Mouse (Mus musculus): ENCODE measurements around the gene Dusp14. TPM values are rescaled to one million over a fixed set of nuclear protein-coding genes. Genes with fewer than 3 reads are reported as not detected.
A peak's percentile ranks its signal among the peaks of the same experiment; 100 is the strongest.

Gene Dusp14
- polyA plus RNA-seq, 1 experiment: 10.3 TPM

DNA sequence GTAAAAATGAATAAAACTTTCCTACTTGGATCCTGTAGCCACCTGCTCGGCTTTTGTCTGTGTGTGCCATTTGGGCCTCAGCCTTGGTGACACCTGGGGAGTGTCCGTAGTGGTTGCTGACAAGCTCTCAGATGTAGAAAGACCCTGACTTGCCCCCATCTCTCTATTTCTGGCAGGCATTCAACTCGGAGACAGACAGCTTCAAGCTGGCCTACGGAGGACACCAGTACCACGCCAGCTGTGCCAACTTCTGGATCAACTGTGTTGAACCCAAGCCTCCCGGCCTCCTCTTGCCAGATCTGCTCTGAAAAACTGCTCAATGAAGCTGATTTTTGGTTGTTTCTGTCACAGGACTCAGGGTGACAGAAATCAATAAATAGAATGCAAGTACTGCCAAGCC is 28.4 kb downstream of the Dusp14 start:
- TF ChIP-seq POLR2A (IDR thresholded peaks at IDR 0.05; ENCODE audit: low read depth, low read length) (no peak), CTCF (IDR thresholded peaks at IDR 0.05; ENCODE audit: extremely low read depth, insufficient read length, insufficient replicate concordance, low read depth, low read length) (no peak)
- WGBS: 94% methylated on average over 6 of the region's 6 CpGs
- peaks cover 29% of the 10 kb centered on the region for H3K36me3 ChIP-seq (ENCODE audit: control insufficient read depth, insufficient read depth, low read length)

DNA sequence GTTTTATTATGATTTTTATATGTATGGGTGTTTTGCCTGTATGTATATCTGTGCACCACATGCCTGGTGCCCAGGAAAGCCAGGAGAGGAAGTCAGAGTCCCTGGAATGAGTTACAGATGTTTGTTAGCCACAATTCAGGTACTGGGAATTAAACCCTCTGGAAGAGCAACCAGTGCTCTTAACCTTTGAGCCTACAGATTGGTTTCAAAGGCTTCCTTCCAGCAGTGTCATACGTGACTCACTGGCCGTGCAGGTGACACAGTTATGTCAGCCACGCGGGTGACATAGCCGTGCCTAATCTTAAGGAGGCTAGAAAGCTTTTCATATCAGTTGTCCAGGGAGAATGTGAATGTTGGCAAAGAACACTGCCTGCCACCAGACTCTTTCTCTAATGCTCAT is 35.4 kb downstream of the Dusp14 start:
- H3K27ac ChIP-seq (ENCODE audit: insufficient read depth, low read depth, low read length): peak overlapping the region; percentile 24; the same call in 1 of the 2 replicates
- H3K4me1 ChIP-seq (ENCODE audit: control insufficient read depth, insufficient read depth, insufficient read length, low read length): peaks cover 5% of the 10 kb centered on the region; the same call in 1 of the 2 replicates
- WGBS: 28% methylated on average over 5 of the region's 5 CpGs
- TF ChIP-seq CTCF (IDR thresholded peaks at IDR 0.05; ENCODE audit: extremely low read depth, insufficient read length, insufficient replicate concordance, low read depth, low read length) (no peak), POLR2A (IDR thresholded peaks at IDR 0.05; ENCODE audit: low read depth, low read length) (no peak)
- H3K4me3 ChIP-seq (ENCODE audit: low read depth, low read length): no peak overlapping the region
- peaks cover 21% of the 10 kb centered on the region for H3K36me3 ChIP-seq (ENCODE audit: control insufficient read depth, insufficient read depth, low read length)
- H3K27me3 ChIP-seq (ENCODE audit: control insufficient read depth, insufficient read depth, low read length): no peaks in the 10 kb centered on the region

More for the DNA sequence above, 28.4 kb downstream of the Dusp14 start:
- H3K4me3 ChIP-seq (ENCODE audit: low read depth, low read length): no peak overlapping the region
- H3K27me3 ChIP-seq (ENCODE audit: control insufficient read depth, insufficient read depth, low read length): no peaks in the 10 kb centered on the region
- H3K27ac ChIP-seq (ENCODE audit: insufficient read depth, low read depth, low read length): no peak overlapping the region
- no peaks in the 10 kb centered on the region for H3K4me1 ChIP-seq (ENCODE audit: control insufficient read depth, insufficient read depth, insufficient read length, low read length)

DNA sequence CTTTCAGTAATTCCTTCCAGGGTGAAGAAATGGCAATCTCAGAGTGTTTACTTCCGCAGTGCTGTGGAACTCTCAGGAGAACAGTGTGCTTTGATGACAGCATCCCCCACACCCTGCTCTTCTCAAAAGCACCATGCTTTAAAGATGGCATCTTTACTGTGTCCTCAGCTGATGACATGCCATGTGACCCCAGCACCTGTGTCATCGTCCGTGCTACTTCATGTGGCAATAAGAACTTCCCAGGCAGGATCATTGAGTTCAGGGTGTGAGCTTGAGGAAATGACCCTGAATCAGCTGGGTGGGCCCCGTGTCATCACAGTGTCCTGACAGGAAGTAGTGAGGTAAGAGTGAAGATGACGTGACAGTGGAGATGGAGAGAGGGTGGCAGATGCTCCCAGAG is 36.5 kb downstream of the Dusp14 start:
- no peaks in the 10 kb centered on the region for H3K27me3 ChIP-seq (ENCODE audit: control insufficient read depth, insufficient read depth, low read length)
- peaks cover 7% of the 10 kb centered on the region; the same call in 1 of the 2 replicates for H3K4me1 ChIP-seq (ENCODE audit: control insufficient read depth, insufficient read depth, insufficient read length, low read length)
- peaks cover 27% of the 10 kb centered on the region for H3K36me3 ChIP-seq (ENCODE audit: control insufficient read depth, insufficient read depth, low read length)
- no peak overlapping the region for H3K4me3 ChIP-seq (ENCODE audit: low read depth, low read length)
- no peak overlapping the region for H3K27ac ChIP-seq (ENCODE audit: insufficient read depth, low read depth, low read length)
- 78% methylated on average over 5 of the region's 5 CpGs for WGBS
- TF ChIP-seq CTCF (IDR thresholded peaks at IDR 0.05; ENCODE audit: extremely low read depth, insufficient read length, insufficient replicate concordance, low read depth, low read length) (no peak), POLR2A (IDR thresholded peaks at IDR 0.05; ENCODE audit: low read depth, low read length) (no peak)

DNA sequence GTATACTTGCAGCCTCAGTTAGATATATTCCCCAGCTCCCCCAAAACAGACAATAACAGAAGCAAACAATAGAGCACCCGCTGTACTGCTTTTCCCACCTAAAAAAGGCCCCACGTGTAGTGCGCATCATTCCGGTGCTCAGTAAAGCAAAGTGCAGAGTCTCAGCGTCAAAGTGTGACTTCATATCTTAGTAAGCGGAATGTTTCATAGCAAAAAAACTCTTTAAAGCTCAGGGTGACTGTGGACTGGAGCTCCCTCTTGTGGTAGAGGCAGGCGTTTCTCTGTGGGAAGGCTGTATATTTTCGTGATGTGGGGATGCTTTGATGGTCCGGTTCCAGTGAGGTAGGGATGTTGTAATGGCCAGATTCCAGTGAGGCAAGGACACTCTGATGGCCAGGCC is 37.1 kb downstream of the Dusp14 start:
- no peak overlapping the region for H3K27ac ChIP-seq (ENCODE audit: insufficient read depth, low read depth, low read length)
- WGBS: 42% methylated on average over 9 of the region's 9 CpGs

DNA sequence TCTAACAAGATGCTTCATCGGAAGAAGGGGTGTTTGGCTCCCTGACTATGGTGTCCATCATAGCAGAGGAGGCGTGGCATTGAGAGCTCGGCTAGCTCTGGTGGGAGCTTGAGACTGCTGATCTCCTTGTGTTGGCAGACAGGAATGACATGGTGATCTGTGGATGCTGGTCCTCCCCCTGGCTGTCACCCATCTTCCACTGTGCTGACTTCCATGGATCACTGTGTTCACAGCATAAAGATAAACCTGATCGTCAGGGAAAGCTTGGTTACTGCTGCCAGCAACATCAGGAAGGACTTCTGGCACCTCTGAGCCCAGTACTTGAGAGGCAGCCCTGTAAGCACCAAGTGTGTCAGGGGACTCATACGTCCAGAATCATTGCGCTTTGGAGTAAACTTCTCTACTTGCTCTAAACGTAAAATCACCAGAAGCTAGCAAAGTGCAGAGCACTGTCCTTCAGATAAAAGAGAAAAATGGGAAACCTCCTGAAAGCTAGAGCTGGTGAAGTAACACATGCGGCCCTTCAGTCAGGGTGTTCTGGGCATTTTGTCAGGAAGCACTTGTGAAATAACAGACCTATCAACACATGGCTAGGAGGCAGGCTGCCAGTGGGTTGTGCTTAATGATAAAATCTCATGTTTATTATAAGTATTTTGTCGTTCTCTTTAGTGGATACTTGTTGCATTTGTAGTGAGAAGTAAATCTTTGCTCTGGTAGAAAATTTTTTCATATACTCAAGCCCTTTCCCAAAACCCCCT is 40.6 kb downstream of the Dusp14 start:
- H3K36me3 ChIP-seq (ENCODE audit: control insufficient read depth, insufficient read depth, low read length): peaks cover 53% of the 10 kb centered on the region
- no peak for TF ChIP-seq POLR2A (IDR thresholded peaks at IDR 0.05; ENCODE audit: low read depth, low read length)
- no peak for TF ChIP-seq CTCF (IDR thresholded peaks at IDR 0.05; ENCODE audit: extremely low read depth, insufficient read length, insufficient replicate concordance, low read depth, low read length)
- peak overlapping the region; percentile 43 for H3K27ac ChIP-seq (ENCODE audit: insufficient read depth, low read depth, low read length)
- no peak overlapping the region for H3K4me3 ChIP-seq (ENCODE audit: low read depth, low read length)
- no peaks in the 10 kb centered on the region for H3K27me3 ChIP-seq (ENCODE audit: control insufficient read depth, insufficient read depth, low read length)
- 69% methylated on average over 9 of the region's 9 CpGs for WGBS
- H3K4me1 ChIP-seq (ENCODE audit: control insufficient read depth, insufficient read depth, insufficient read length, low read length): peaks cover 6% of the 10 kb centered on the region; the same call in 1 of the 2 replicates

More for the DNA sequence above, 37.1 kb downstream of the Dusp14 start:
- H3K4me3 ChIP-seq (ENCODE audit: low read depth, low read length): no peak overlapping the region
- peaks cover 32% of the 10 kb centered on the region for H3K36me3 ChIP-seq (ENCODE audit: control insufficient read depth, insufficient read depth, low read length)
- no peaks in the 10 kb centered on the region for H3K27me3 ChIP-seq (ENCODE audit: control insufficient read depth, insufficient read depth, low read length)
- H3K4me1 ChIP-seq (ENCODE audit: control insufficient read depth, insufficient read depth, insufficient read length, low read length): peaks cover 7% of the 10 kb centered on the region; the same call in 1 of the 2 replicates
- TF ChIP-seq CTCF (IDR thresholded peaks at IDR 0.05; ENCODE audit: extremely low read depth, insufficient read length, insufficient replicate concordance, low read depth, low read length) (peak; percentile 85; the same call in 1 of the 2 replicates), POLR2A (IDR thresholded peaks at IDR 0.05; ENCODE audit: low read depth, low read length) (no peak)

DNA sequence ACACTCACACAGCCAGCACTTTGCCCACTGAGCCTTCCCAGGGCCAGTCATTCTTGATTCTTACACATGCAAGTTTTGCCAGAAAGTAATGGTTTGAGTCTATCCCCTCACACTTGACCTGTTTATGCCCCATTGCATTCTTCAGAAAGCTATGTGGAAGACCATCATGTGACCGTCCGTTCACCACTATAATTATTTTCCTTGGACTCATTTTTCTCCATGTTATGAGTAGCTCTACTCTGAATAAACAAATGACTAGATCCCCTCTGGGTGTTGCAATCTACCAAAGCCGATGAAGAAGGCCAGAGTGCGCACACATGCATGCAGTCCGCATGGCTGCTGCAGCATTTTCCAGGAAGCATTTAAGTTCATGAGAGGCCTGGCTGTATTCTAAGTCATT is 41.8 kb downstream of the Dusp14 start:
- no peaks in the 10 kb centered on the region for H3K27me3 ChIP-seq (ENCODE audit: control insufficient read depth, insufficient read depth, low read length)
- H3K4me3 ChIP-seq (ENCODE audit: low read depth, low read length): no peak overlapping the region
- peaks cover 51% of the 10 kb centered on the region for H3K36me3 ChIP-seq (ENCODE audit: control insufficient read depth, insufficient read depth, low read length)
- peaks cover 5% of the 10 kb centered on the region; the same call in 1 of the 2 replicates for H3K4me1 ChIP-seq (ENCODE audit: control insufficient read depth, insufficient read depth, insufficient read length, low read length)
- no peak overlapping the region for H3K27ac ChIP-seq (ENCODE audit: insufficient read depth, low read depth, low read length)
- TF ChIP-seq CTCF (IDR thresholded peaks at IDR 0.05; ENCODE audit: extremely low read depth, insufficient read length, insufficient replicate concordance, low read depth, low read length) (no peak), POLR2A (IDR thresholded peaks at IDR 0.05; ENCODE audit: low read depth, low read length) (no peak)
- WGBS: 82% methylated on average over 5 of the region's 5 CpGs

DNA sequence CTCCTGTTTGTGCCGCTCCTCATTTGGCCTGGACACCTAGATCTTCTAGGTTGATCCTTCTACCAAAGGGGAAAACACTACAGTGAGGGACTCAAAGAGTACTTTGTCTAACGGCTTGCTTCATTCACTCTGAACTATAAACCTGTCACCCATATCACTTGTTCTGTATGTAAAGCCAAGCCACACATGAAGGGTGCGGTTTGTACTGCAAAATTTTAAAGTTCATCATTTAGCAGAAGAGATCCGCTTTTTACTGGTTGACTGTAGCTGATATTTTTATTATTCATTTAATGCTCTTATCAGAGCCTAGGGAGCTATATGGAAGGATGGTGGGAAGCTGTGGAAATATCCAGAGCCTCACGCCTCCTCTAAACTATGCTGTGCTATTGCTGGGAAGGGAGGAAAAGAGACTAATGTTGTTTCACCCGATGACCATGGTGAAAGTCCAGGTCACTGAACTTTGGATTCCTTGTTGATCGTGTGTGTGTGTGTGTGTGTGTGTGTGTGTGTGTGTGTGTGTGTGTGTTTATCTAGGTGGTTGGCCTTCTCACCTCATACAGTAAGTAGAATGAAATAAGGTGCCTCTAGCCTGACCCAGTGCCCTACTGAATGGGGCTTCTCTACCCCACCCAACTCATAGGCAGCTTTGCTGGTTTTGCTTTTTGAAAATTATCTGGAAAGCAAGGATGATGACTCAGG is 52.1 kb downstream of the Dusp14 start:
- Histone ChIP-seq H3K27me3 (ENCODE audit: control insufficient read depth, insufficient read depth, low read length) (no peaks in the 10 kb centered on the region), H3K4me1 (ENCODE audit: control insufficient read depth, insufficient read depth, insufficient read length, low read length) (peaks cover 10% of the 10 kb centered on the region), H3K36me3 (ENCODE audit: control insufficient read depth, insufficient read depth, low read length) (peaks cover 22% of the 10 kb centered on the region), H3K4me3 (ENCODE audit: low read depth, low read length) (no peak overlapping the region), H3K27ac (ENCODE audit: insufficient read depth, low read depth, low read length) (peak overlapping the region; percentile 49; the same call in 1 of the 2 replicates)
- 31% methylated on average over 7 of the region's 7 CpGs for WGBS
- TF ChIP-seq POLR2A (IDR thresholded peaks at IDR 0.05; ENCODE audit: low read depth, low read length) (no peak), CTCF (IDR thresholded peaks at IDR 0.05; ENCODE audit: extremely low read depth, insufficient read length, insufficient replicate concordance, low read depth, low read length) (no peak)
